Comparison of ENCODE assay signal across 30 mouse cellular contexts in the genomic region with DNA sequence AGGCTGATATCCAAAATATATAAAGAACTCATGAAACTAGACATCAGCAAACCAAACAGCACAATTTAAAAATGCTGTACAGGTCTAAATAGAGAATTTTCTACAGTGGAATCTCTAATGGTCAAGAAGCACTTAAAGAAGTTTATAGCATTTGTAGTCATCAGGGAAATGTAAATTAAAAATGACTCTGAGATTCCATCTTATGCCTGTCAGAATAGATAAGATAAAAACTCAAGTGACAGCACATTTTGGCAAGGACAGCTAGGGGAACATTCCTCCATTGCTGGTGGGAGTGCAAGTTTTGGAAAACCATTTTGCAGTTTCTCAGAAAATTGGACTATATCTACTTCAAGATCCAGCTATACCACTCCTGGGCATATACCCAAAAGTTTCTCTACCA. TPM values are rescaled to one million over a fixed set of nuclear protein-coding genes. Genes with fewer than 3 reads are reported as not detected.
"Had no signal": no experiment of that assay in that cellular context is flagged by ENCODE, and none has a peak within 500 bp of the region (broad histone marks: within the 10 kb centered on the region; RNA-seq: fewer than 3 reads in every experiment).

No protein-coding gene starts in this region.

- H3K27ac ChIP-seq: embryonic facial prominence, embryonic 10.5 days; embryonic facial prominence, embryonic 12.5 days; embryonic facial prominence, embryonic 13.5 days; embryonic facial prominence, embryonic 15.5 days; forebrain, embryonic 10.5 days; forebrain, embryonic 12.5 days; forebrain, embryonic 13.5 days; forebrain, embryonic 15.5 days; gastrocnemius, adult 2 months; heart, adult 2 months had no signal

- DNase-seq: cerebellum, adult 8-10 months; cerebellum, adult 9-10 months; cerebellum, adult 9-11 months; cerebellum, postnatal 10 days; cerebellum, postnatal 14 days; cerebellum, postnatal 25 days; cerebellum, postnatal 36 days; embryo, embryonic 11 days; forebrain, postnatal 0 days; gastrocnemius, adult 2 months; gastrocnemius, postnatal 10 days; gastrocnemius, postnatal 14 days; gastrocnemius, postnatal 25 days; gastrocnemius, postnatal 36 days; heart, adult 11 months; heart, adult 18-20 months; heart, adult 2 months had no signal

- H3K9me3 ChIP-seq: embryonic facial prominence, embryonic 10.5 days; embryonic facial prominence, embryonic 12.5 days; embryonic facial prominence, embryonic 13.5 days; embryonic facial prominence, embryonic 15.5 days; forebrain, embryonic 10.5 days; forebrain, embryonic 12.5 days; forebrain, embryonic 13.5 days; forebrain, embryonic 15.5 days had no signal

- H3K4me1 ChIP-seq: embryonic facial prominence, embryonic 10.5 days; embryonic facial prominence, embryonic 12.5 days; embryonic facial prominence, embryonic 15.5 days; forebrain, embryonic 10.5 days; forebrain, embryonic 12.5 days; forebrain, embryonic 13.5 days; forebrain, embryonic 15.5 days had no signal

- H3K4me3 ChIP-seq: embryonic facial prominence, embryonic 10.5 days; embryonic facial prominence, embryonic 12.5 days; embryonic facial prominence, embryonic 13.5 days; embryonic facial prominence, embryonic 15.5 days; erythroblast, embryonic 14.5 days; forebrain, embryonic 10.5 days; forebrain, embryonic 12.5 days; forebrain, embryonic 13.5 days; forebrain, embryonic 15.5 days; gastrocnemius, adult 2 months; heart, adult 2 months had no signal

- H3K27me3 ChIP-seq: embryonic facial prominence, embryonic 12.5 days; embryonic facial prominence, embryonic 13.5 days; embryonic facial prominence, embryonic 15.5 days; forebrain, embryonic 12.5 days; forebrain, embryonic 13.5 days; forebrain, embryonic 15.5 days had no signal

- H3K9ac ChIP-seq: embryonic facial prominence, embryonic 12.5 days; embryonic facial prominence, embryonic 13.5 days; embryonic facial prominence, embryonic 15.5 days; forebrain, embryonic 12.5 days; forebrain, embryonic 13.5 days; forebrain, embryonic 15.5 days; forebrain, postnatal 0 days had no signal

- ATAC-seq: forebrain, embryonic 13.5 days; forebrain, embryonic 14.5 days; forebrain, embryonic 15.5 days; forebrain, embryonic 16.5 days; forebrain, postnatal 0 days had no signal

- H3K36me3 ChIP-seq: embryonic facial prominence, embryonic 10.5 days; embryonic facial prominence, embryonic 12.5 days; embryonic facial prominence, embryonic 13.5 days; embryonic facial prominence, embryonic 15.5 days; forebrain, embryonic 10.5 days; forebrain, embryonic 12.5 days; forebrain, embryonic 15.5 days had no signal

- H3K4me2 ChIP-seq: embryonic facial prominence, embryonic 12.5 days; embryonic facial prominence, embryonic 13.5 days; embryonic facial prominence, embryonic 15.5 days; forebrain, embryonic 12.5 days; forebrain, embryonic 13.5 days; forebrain, embryonic 15.5 days had no signal

RNA-seq across cellular contexts. Expression of a gene that starts 8.3 kb away (rescaled TPM):
- total RNA-seq: gastrocnemius, adult 18-20 months; gastrocnemius, adult 2 months; gastrocnemius, adult 8-10 months had no signal
